Mouse (Mus musculus): ENCODE measurements around the gene Atxn7l2.

The Atxn7l2 gene

GRCm38 (mm10) chr3:108178756-108179715 is 31.7 kb downstream of the Atxn7l2 start:
- DNase-seq (ENCODE audit: low spot score), result no peak

DNA sequence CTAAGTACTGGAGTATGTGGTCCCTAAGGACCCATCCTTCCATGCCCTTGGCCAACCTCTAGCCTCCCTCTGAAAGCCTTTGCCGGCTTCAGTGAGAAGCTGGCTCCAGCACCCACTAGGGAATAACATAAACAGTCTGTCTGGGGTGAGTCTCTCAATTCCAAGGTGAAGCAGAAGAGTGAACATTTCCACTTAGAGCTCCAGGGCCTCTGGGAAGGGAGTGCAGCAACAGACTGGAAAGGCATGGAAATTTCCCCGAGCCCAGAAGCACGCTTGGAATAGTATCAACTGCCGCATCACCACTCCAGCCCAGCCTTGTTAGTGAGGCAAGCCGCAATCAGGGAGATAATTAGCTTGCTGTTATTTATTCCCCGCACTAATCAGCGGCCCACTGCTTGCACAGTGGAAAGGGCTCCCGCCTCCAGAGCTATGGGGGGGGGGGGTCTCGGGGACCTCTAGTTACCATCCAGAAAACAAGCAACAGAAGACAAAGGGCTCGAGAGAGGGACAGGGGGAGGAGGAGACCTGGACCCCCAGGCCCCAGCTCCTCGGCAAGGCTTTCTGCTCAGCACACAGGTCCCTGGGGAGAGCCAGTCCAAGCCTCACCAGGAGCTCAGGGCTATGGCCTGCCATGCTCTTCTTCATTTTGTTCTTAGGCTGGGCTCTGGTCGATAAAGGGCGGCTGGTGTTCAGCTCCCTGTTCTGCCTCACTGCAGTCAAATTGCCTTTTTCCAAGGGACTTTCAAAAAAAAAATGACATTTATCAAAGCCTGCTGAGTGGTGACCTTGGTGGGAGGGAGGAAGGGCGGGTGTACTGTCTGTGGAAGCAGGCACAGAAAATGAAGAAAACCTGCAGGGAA is 35.8 kb downstream of the Atxn7l2 start:
- no peak for DNase-seq (ENCODE audit: low spot score)

DNA sequence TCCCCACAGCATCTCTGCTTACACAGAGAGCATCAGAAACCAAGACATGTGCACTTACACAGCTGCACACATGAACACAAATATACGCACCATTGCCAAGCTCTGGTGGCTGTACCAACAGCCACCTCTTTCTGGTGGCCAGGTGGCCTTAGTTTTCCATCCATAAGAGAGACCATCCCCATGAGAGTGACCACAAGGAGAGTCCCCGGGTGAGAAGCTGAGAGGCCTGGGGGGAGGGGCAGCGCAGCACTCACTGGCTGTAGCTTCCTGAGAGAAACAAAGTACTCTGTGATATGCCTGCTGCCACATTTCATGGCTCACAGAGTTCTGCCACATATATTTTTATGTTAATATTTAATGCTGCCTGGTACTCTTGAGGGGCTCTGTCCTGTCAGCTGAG is 41.5 kb downstream of the Atxn7l2 start:
- no peak for DNase-seq (ENCODE audit: low spot score)

- DNase-seq (ENCODE audit: low spot score), result no peak
Observed at GRCm38 (mm10) chr3:108167499-108167898, 43.2 kb downstream of the Atxn7l2 start.

- no peak for DNase-seq (ENCODE audit: low spot score)
Observed at GRCm38 (mm10) chr3:108166486-108167211, 44.1 kb downstream of the Atxn7l2 start.

DNA sequence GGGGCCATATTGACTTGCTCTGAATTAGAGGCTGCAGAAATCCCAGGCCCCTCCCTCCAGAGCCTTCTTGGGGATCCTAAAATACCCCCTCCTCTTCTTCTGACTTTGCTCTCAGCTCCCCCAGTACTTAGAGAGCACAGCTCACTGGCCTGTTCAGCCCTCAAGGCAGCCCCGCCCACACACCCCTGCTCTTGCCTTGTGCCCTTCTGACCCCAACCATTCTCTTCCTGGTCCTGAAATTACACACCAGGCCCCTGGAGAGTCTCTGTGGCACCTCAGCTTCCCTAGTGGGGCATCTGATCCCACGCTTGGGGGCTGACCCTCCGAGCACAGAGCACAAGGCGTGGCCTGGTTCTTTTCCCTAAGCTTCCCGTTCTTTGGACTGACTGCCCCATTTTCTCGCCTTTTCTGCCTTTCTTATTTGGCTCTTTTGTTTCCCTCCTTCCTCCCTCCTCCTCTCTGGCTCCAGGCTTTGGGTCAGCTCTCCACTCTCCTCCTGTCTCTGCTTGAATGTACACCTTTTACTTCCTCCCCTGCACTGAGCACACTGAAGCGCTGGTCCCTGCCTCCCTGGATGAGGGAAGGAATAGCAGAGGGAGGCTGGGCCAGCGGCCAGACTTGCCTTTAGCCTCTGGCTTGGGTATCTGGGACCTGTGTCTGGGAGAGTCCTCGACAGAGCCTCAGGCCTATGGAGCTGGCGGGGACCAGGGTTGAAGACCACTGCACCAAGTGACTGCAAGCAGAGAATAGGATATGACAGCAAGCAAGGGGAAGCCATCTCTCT is 45.0 kb downstream of the Atxn7l2 start:
- DNase-seq (ENCODE audit: low spot score), result no peak

DNA sequence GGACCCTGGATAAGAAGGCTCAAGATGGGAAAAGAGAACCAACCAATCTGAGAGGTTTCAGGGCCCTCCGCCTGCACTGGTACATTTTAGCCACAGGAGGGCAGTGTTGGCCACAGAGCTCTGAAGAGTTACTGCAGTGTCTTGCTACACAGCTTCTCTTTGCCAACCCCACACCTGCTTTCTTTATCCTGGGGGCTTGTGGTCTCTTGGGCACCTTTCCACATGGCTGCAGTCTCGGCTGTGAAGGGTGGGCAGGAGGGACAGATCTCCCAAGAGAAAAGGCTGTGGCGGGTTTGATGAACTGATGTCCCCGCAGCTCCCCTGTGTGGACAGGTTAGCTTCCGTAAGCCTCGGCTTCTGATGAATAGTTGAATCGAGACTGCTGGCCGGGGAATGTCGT is 45.9 kb downstream of the Atxn7l2 start:
- DNase-seq (ENCODE audit: low spot score), result peak; percentile 69

DNA sequence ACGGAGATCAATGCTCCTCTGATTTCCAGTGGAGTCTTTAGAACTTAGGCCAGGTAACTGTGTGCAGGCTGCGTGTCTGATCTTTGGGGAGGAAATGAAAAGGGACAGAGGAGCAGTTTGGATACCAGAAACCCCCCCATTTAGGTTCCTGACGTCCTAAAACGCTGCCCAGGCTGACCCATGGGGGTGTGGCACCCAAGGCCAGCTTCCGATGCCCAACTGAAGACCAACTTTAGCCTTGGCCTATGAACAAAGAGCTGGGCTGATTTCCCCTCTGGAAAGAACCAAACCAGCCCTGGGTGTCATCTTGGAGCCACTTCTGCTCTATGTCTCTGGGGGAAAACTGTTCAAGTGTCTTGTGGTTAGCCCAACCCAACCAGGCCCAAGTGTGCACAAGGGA is 46.6 kb downstream of the Atxn7l2 start:
- DNase-seq (ENCODE audit: low spot score), result no peak

DNA sequence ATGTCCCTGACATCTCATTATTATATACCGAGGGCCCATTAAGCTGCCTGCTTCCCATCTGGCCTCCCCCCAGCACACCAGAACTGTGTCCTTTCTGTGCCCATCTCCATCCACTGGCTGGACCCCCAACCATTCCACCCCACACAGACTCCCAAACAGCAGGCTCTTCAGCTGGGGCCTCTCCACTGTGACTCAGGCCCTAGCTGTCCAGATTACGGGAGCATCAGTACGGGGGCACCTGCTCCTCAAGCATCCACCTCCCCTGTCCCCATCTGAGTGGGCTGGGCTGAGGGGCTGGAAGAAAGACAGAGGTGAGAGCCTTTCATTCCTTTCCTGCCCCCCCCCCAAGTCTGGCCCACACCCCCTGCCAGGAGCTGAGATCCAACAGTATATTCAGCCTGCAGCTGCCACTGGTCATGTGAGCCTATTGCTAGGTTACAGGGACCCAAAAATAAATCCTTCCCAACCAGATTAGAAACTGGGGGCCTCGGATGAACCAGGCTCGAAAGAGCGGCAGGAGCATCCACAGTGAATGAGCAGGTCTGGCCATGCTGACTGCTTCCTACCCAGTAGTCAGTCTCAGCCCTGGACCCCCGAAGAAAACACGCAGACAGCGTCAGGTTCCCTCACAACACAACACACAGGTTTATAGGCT is 52.2 kb downstream of the Atxn7l2 start:
- no peak for DNase-seq (ENCODE audit: low spot score)

DNA sequence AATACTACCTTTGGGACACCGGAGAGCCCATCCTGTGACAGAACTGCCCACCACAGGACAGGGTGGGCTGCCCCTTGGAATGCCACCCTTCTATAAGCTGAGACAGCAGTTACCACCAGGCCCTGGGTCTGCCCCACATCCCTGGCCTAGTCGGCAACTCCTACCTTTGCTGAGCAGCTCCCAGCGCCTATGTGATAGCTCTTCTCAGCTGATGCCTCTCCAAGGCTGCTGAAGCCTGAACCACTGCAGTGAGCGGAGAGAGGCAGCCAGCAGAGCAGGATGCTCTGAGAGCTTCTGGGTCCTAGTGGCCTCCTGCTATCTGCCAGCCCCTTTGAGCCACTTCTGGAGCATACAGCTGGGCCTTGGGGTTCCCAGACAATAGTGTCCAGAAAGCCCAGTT is 56.1 kb downstream of the Atxn7l2 start, which contains the start of gene Gpr61:
Gene Gpr61 (minus strand): TSS at position 227 of the 400 bp plus-strand sequence.
- no peak for DNase-seq (ENCODE audit: low spot score)

GRCm38 (mm10) chr3:108152290-108152689 is 58.4 kb downstream of the Atxn7l2 start:
- DNase-seq (ENCODE audit: low spot score), result no peak
